Mouse (Mus musculus): ENCODE data around the gene Bach1. TPM values are rescaled to one million over a fixed set of nuclear protein-coding genes. Genes with fewer than 3 reads are reported as not detected.
A peak's percentile ranks its signal among the peaks of the same experiment; 100 is the strongest.

Gene Bach1
- total and polyA plus RNA-seq, 3 experiments: 11.4 to 20.9 (median 13.4) TPM

GRCm38 (mm10) chr16:87774398-87774797 is 75.7 kb downstream of the Bach1 start:
- TF ChIP-seq EP300 (IDR thresholded peaks at IDR 0.05; ENCODE audit: low read length): no peak
- TF ChIP-seq RAD21 (IDR thresholded peaks at IDR 0.05; ENCODE audit: low read depth, low read length): peak; percentile 49
- no peak for TF ChIP-seq ZMIZ1 (IDR thresholded peaks at IDR 0.05; ENCODE audit: low read depth, low read length)
- no peak for TF ChIP-seq MAZ (IDR thresholded peaks at IDR 0.05; ENCODE audit: low read depth, low read length)
- peak; percentile 63 for TF ChIP-seq SMC3 (IDR thresholded peaks at IDR 0.05; ENCODE audit: low read depth, low read length)
- TF ChIP-seq CTCF (conservative IDR thresholded peaks at IDR 0.05 in 1 of 2, IDR thresholded peaks at IDR 0.05 in 1 of 2; ENCODE audit: low read depth in 2 of 2, low read length in 2 of 2): peak; percentile 77 to 79; a peak in 3 of 4 replicates
- TF ChIP-seq SIN3A (IDR thresholded peaks at IDR 0.05; ENCODE audit: low read length): no peak
- no peak for TF ChIP-seq E2F4 (IDR thresholded peaks at IDR 0.05; ENCODE audit: insufficient replicate concordance, low read depth, low read length)
- Histone ChIP-seq H3K4me3 (replicated peaks in 1 of 3; ENCODE audit: low read depth in 2 of 3, low read length in 2 of 3, poor library complexity in 1 of 3) (no peak overlapping the region), H3K79me2 (replicated peaks; ENCODE audit: control insufficient read depth, extremely low read depth, insufficient read depth, poor library complexity, severe bottlenecking) (no peaks in the 10 kb centered on the region), H3K9ac (ENCODE audit: insufficient read depth, low read depth) (no peak overlapping the region), H3K27ac (ENCODE audit: insufficient read depth, low read depth) (no peak overlapping the region), H3K4me2 (ENCODE audit: insufficient read depth, low read depth, poor library complexity, severe bottlenecking) (no peak overlapping the region), H3K9me3 (replicated peaks; ENCODE audit: low read length) (no peaks in the 10 kb centered on the region), H3K36me3 (replicated peaks in 1 of 2; ENCODE audit: control insufficient read depth in 1 of 2, insufficient read depth in 1 of 2, low read length in 1 of 2) (peaks cover 0 to 2% of the 10 kb centered on the region in 2 experiments), H3K27me3 (replicated peaks) (no peaks in the 10 kb centered on the region), H3K4me1 (ENCODE audit: control insufficient read depth in 1 of 2, insufficient read depth in 2 of 2) (no peaks in the 10 kb centered on the region)
- in situ Hi-C loops (cut with MboI; ENCODE audit: low pct_ligation_motif_present, low pct_unique_long_range_greater_than_20kb, low sequenced_read_pairs) (no loop called here), dilution Hi-C loops (cut with MboI; ENCODE audit: extremely low pct_ligation_motif_present, extremely low pct_unique_long_range_greater_than_20kb, low sequenced_read_pairs) (no loop called here)
- DNase-seq (ENCODE audit: extremely low read depth): peak; percentile 45

- H3K36me3 ChIP-seq (replicated peaks in 1 of 2; ENCODE audit: control insufficient read depth in 1 of 2, insufficient read depth in 1 of 2, low read length in 1 of 2): peaks cover 0 to 2% of the 10 kb centered on the region in 2 experiments
- no peak overlapping the region for H3K4me2 ChIP-seq (ENCODE audit: insufficient read depth, low read depth, poor library complexity, severe bottlenecking)
- H3K4me3 ChIP-seq (replicated peaks in 1 of 3; ENCODE audit: low read depth in 2 of 3, low read length in 2 of 3, poor library complexity in 1 of 3): no peak overlapping the region
- in situ Hi-C loops (cut with MboI; ENCODE audit: low pct_ligation_motif_present, low pct_unique_long_range_greater_than_20kb, low sequenced_read_pairs): no loop called here
- DNase-seq (ENCODE audit: extremely low read depth): no peak
- no peak overlapping the region for H3K27ac ChIP-seq (ENCODE audit: insufficient read depth, low read depth)
- no peaks in the 10 kb centered on the region for H3K79me2 ChIP-seq (replicated peaks; ENCODE audit: control insufficient read depth, extremely low read depth, insufficient read depth, poor library complexity, severe bottlenecking)
- dilution Hi-C loops (cut with MboI; ENCODE audit: extremely low pct_ligation_motif_present, extremely low pct_unique_long_range_greater_than_20kb, low sequenced_read_pairs): no loop called here
- no peaks in the 10 kb centered on the region for H3K4me1 ChIP-seq (ENCODE audit: control insufficient read depth in 1 of 2, insufficient read depth in 2 of 2)
- H3K9ac ChIP-seq (ENCODE audit: insufficient read depth, low read depth): no peak overlapping the region
- H3K27me3 ChIP-seq (replicated peaks): no peaks in the 10 kb centered on the region
- TF ChIP-seq KAT2A (IDR thresholded peaks at IDR 0.05; ENCODE audit: insufficient replicate concordance, low read length) (no peak), E2F4 (IDR thresholded peaks at IDR 0.05; ENCODE audit: insufficient replicate concordance, low read depth, low read length) (no peak), CHD1 (IDR thresholded peaks at IDR 0.05; ENCODE audit: low read depth, low read length) (no peak), HCFC1 (IDR thresholded peaks at IDR 0.05; ENCODE audit: low read depth, low read length) (no peak), MAZ (IDR thresholded peaks at IDR 0.05; ENCODE audit: low read depth, low read length) (no peak), USF2 (conservative IDR thresholded peaks at IDR 0.05; ENCODE audit: low read depth, low read length) (no peak), JUND (conservative IDR thresholded peaks at IDR 0.05; ENCODE audit: low read depth, low read length) (no peak), IRF4 (IDR thresholded peaks at IDR 0.05; ENCODE audit: low read depth, low read length) (no peak), CTCF (conservative IDR thresholded peaks at IDR 0.05 in 1 of 2, IDR thresholded peaks at IDR 0.05 in 1 of 2; ENCODE audit: low read depth in 2 of 2, low read length in 2 of 2) (no peak), GABPA (IDR thresholded peaks at IDR 0.05; ENCODE audit: insufficient replicate concordance, low read depth, low read length) (no peak), RCOR1 (conservative IDR thresholded peaks at IDR 0.05; ENCODE audit: low read depth, low read length) (no peak), ZC3H11A (IDR thresholded peaks at IDR 0.05; ENCODE audit: low read depth, low read length) (no peak), UBTF (IDR thresholded peaks at IDR 0.05; ENCODE audit: low read depth, low read length) (no peak), ZMIZ1 (IDR thresholded peaks at IDR 0.05; ENCODE audit: low read depth, low read length) (no peak)
- no peaks in the 10 kb centered on the region for H3K9me3 ChIP-seq (replicated peaks; ENCODE audit: low read length)
These were observed 78.6 kb downstream of the Bach1 start for GRCm38 (mm10) chr16:87777373-87777772.

Data from CH12.LX (cell line).